Comparison of ENCODE assay signal across 12 mouse cellular contexts in the genomic region with DNA sequence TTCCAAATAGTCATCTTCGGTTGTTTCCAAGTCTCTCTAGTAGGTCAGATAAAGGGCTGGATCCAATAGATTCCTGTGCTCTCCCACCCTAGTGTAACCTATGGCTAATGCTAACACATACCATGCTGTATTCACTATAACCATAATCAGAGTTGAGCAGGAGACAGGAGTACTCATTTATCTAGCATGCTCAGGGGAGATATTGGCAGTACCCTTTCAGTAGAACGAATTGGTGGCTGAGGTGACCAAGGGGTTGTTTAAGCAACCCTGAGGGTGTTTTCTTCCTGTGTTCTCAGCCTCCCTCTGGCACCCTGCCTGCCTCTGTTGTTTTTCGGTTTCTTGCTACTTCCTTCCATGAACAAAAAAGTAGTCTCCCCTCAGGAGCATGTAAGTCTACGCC. TPM values are rescaled to one million over a fixed set of nuclear protein-coding genes. Genes with fewer than 3 reads are reported as not detected.
DNase-seq lines count a peak whose midpoint lies in the region; ATAC-seq and TF ChIP-seq lines count a peak whose summit lies in the region.
"Had no signal": no experiment of that assay in that cellular context is flagged by ENCODE, and none has a peak within 500 bp of the region (broad histone marks: within the 10 kb centered on the region; RNA-seq: fewer than 3 reads in every experiment).

No protein-coding gene starts in this region.

- peak overlapping the region; percentile 92 for H3K27ac ChIP-seq in MEL (ENCODE audit: control insufficient read depth, low read depth, low read length)
- H3K27ac ChIP-seq in liver, embryonic 12.5 days = peak overlapping the region; percentile 98
- peak overlapping the region; percentile 67; the same call in 1 of the 2 replicates for H3K27ac ChIP-seq in spleen, adult 2 months (ENCODE audit: insufficient read depth, low read length)
- no peak overlapping the region for H3K27ac ChIP-seq in midbrain, embryonic 16.5 days (ENCODE audit: low read length)
- H3K27ac ChIP-seq: embryonic facial prominence, embryonic 15.5 days had no signal

- H3K9me3 ChIP-seq in MEL (replicated peaks; ENCODE audit: insufficient read depth, low read length) = no peaks in the 10 kb centered on the region
- no peaks in the 10 kb centered on the region for H3K9me3 ChIP-seq in liver, embryonic 12.5 days (replicated peaks)
- no peaks in the 10 kb centered on the region for H3K9me3 ChIP-seq in midbrain, embryonic 16.5 days (replicated peaks; ENCODE audit: control insufficient read depth, low read length, poor library complexity, severe bottlenecking)
- H3K9me3 ChIP-seq: embryonic facial prominence, embryonic 15.5 days had no signal

- no peak for TF ChIP-seq CTCF in MEL (IDR thresholded peaks at IDR 0.05 in 2 of 3, conservative IDR thresholded peaks at IDR 0.05 in 1 of 3; ENCODE audit: control insufficient read depth in 1 of 3, insufficient read depth in 1 of 3, low read depth in 2 of 3, low read length in 3 of 3, poor library complexity in 1 of 3, severe bottlenecking in 1 of 3)
- no peak for TF ChIP-seq CTCF in spleen, adult 2 months (IDR thresholded peaks at IDR 0.05; ENCODE audit: extremely low read depth, insufficient read depth, insufficient read length, insufficient replicate concordance)

- H3K4me3 ChIP-seq in MEL (ENCODE audit: control insufficient read depth in 1 of 2, insufficient read depth in 1 of 2, low read depth in 2 of 2, low read length in 2 of 2) = peak overlapping the region in 1 of 2 experiments; percentile 86; a peak in 2 of 4 replicates
- peak overlapping the region; percentile 49 for H3K4me3 ChIP-seq in liver, embryonic 12.5 days
- H3K4me3 ChIP-seq in spleen, adult 2 months (ENCODE audit: extremely low read depth, insufficient read depth, insufficient read length) = peak overlapping the region; percentile 28
- no peak overlapping the region for H3K4me3 ChIP-seq in midbrain, embryonic 16.5 days (ENCODE audit: low read depth, low read length)
- H3K4me3 ChIP-seq: embryonic facial prominence, embryonic 15.5 days had no signal

- H3K9ac ChIP-seq in MEL (ENCODE audit: control insufficient read depth, low read depth, low read length, poor library complexity, severe bottlenecking) = peak overlapping the region; percentile 42
- peak overlapping the region; percentile 70 for H3K9ac ChIP-seq in liver, embryonic 12.5 days
- H3K9ac ChIP-seq in midbrain, embryonic 16.5 days (ENCODE audit: low read depth, low read length) = no peak overlapping the region
- H3K9ac ChIP-seq: embryonic facial prominence, embryonic 15.5 days had no signal

- peak; percentile 95 to 97 for TF ChIP-seq EP300 in MEL (IDR thresholded peaks at IDR 0.05; ENCODE audit: low read depth in 1 of 2, low read length in 2 of 2)

- peaks cover 56% of the 10 kb centered on the region for H3K79me2 ChIP-seq in MEL (ENCODE audit: control insufficient read depth, insufficient read depth, low read length, poor library complexity)

- TF ChIP-seq RAD21 in MEL (IDR thresholded peaks at IDR 0.05; ENCODE audit: low read depth, low read length) = no peak

- TF ChIP-seq POLR2A in MEL (IDR thresholded peaks at IDR 0.05; ENCODE audit: control insufficient read depth in 1 of 2, insufficient read depth in 1 of 2, low read depth in 1 of 2, low read length in 2 of 2, poor library complexity in 1 of 2) = peak in 1 of 2 experiments; percentile 31; a peak in 1 of 4 replicates
- peak; percentile 20; the same call in 1 of the 2 replicates for TF ChIP-seq POLR2A in spleen, adult 2 months (IDR thresholded peaks at IDR 0.05; ENCODE audit: low read depth, low read length)

- DNase-seq in CD4-positive helper T cell, adult 2 months (ENCODE audit: low read depth, low spot score) = peak; percentile 51
- peak; percentile 96 for DNase-seq in MEL (ENCODE audit: low read depth, low spot score)
- peak in 1 of 2 experiments; percentile 55 for DNase-seq in spleen, adult 2 months (ENCODE audit: low read depth in 1 of 2, low spot score in 2 of 2)
- DNase-seq in frontal cortex, adult 2 months (ENCODE audit: extremely low spot score in 1 of 2, low spot score in 1 of 2) = no peak
- no peak for DNase-seq in yolk sac, embryonic 10.5 days (ENCODE audit: low spot score)
- no peak for DNase-seq in frontal cortex, postnatal 14 days (ENCODE audit: low spot score in 2 of 2)
- DNase-seq: heart, adult 11 months; kidney, adult 2 months had no signal

- 18% methylated on average over 4 of the region's 4 CpGs for WGBS in liver, embryonic 12.5 days (ENCODE audit: insufficient replicate concordance)
- 13% methylated on average over 4 of the region's 4 CpGs for WGBS in spleen, adult 2 months
- 82% methylated on average over 4 of the region's 4 CpGs for WGBS in midbrain, embryonic 16.5 days

- peaks cover 15 to 23% of the 10 kb centered on the region in 2 experiments for H3K4me1 ChIP-seq in MEL (ENCODE audit: control insufficient read depth in 1 of 2, insufficient read depth in 2 of 2, low read length in 2 of 2)
- H3K4me1 ChIP-seq in liver, embryonic 12.5 days = peaks cover 64% of the 10 kb centered on the region
- H3K4me1 ChIP-seq in spleen, adult 2 months (ENCODE audit: control insufficient read depth, insufficient read depth, insufficient read length) = peaks cover 12% of the 10 kb centered on the region
- H3K4me1 ChIP-seq in midbrain, embryonic 16.5 days (ENCODE audit: control insufficient read depth, insufficient read depth, low read length) = peaks cover 6% of the 10 kb centered on the region; the same call in 1 of the 2 replicates

- H3K27me3 ChIP-seq in MEL (ENCODE audit: control insufficient read depth in 1 of 2, insufficient read depth in 2 of 2, low read length in 2 of 2) = no peaks in the 10 kb centered on the region
- H3K27me3 ChIP-seq in liver, embryonic 12.5 days (replicated peaks) = no peaks in the 10 kb centered on the region
- no peaks in the 10 kb centered on the region for H3K27me3 ChIP-seq in spleen, adult 2 months (ENCODE audit: control insufficient read depth, insufficient read depth, low read length)
- no peaks in the 10 kb centered on the region for H3K27me3 ChIP-seq in midbrain, embryonic 16.5 days (ENCODE audit: control insufficient read depth, insufficient read depth, low read depth, low read length)
- H3K27me3 ChIP-seq: embryonic facial prominence, embryonic 15.5 days had no signal

- peak; percentile 87 for ATAC-seq in liver, embryonic 12.5 days
- no peak for ATAC-seq in midbrain, embryonic 16.5 days
- ATAC-seq: Patski had no signal

- peak overlapping the region; percentile 79 for H3K4me2 ChIP-seq in liver, embryonic 12.5 days
- H3K4me2 ChIP-seq in midbrain, embryonic 16.5 days (ENCODE audit: low read length) = no peak overlapping the region
- H3K4me2 ChIP-seq: embryonic facial prominence, embryonic 15.5 days had no signal

- H3K36me3 ChIP-seq in MEL (ENCODE audit: control insufficient read depth in 1 of 2, insufficient read depth in 2 of 2, low read length in 2 of 2) = peaks cover 13 to 53% of the 10 kb centered on the region in 2 experiments
- H3K36me3 ChIP-seq in liver, embryonic 12.5 days = peaks cover 38% of the 10 kb centered on the region
- peaks cover 3% of the 10 kb centered on the region for H3K36me3 ChIP-seq in spleen, adult 2 months (ENCODE audit: control insufficient read depth, insufficient read depth, low read length)
- no peaks in the 10 kb centered on the region for H3K36me3 ChIP-seq in midbrain, embryonic 16.5 days (ENCODE audit: control insufficient read depth, insufficient read depth, low read length)
- H3K36me3 ChIP-seq: embryonic facial prominence, embryonic 15.5 days had no signal

TF ChIP-seq in MEL, 35 proteins besides CTCF, POLR2A, EP300 and RAD21 (continues in another document):
- TF ChIP-seq ZKSCAN1 (IDR thresholded peaks at IDR 0.05; ENCODE audit: low read depth, low read length) = no peak
- TF ChIP-seq USF1 (IDR thresholded peaks at IDR 0.05; ENCODE audit: low read depth, low read length) = no peak
- peak; percentile 50 for TF ChIP-seq ZMIZ1 (IDR thresholded peaks at IDR 0.05; ENCODE audit: low read depth, low read length)
- no peak for TF ChIP-seq UBTF (IDR thresholded peaks at IDR 0.05; ENCODE audit: borderline replicate concordance, insufficient read depth, low read depth, low read length)
- TF ChIP-seq ZNF384 (IDR thresholded peaks at IDR 0.05; ENCODE audit: low read depth, low read length) = no peak
- peak; percentile 97 for TF ChIP-seq GATA1 (IDR thresholded peaks at IDR 0.05; ENCODE audit: low read depth, low read length)
- TF ChIP-seq MEF2A (IDR thresholded peaks at IDR 0.05; ENCODE audit: extremely low read depth, insufficient replicate concordance, low read depth, low read length, poor library complexity, severe bottlenecking) = no peak
- TF ChIP-seq RCOR1 (IDR thresholded peaks at IDR 0.05; ENCODE audit: low read depth, low read length) = peak; percentile 64; the same call in 1 of the 2 replicates
- peak; percentile 95 for TF ChIP-seq TAL1 (IDR thresholded peaks at IDR 0.05; ENCODE audit: low read length)
- no peak; the same call in 1 of the 2 replicates for TF ChIP-seq KAT2A (conservative IDR thresholded peaks at IDR 0.05; ENCODE audit: low read depth, low read length)
- no peak for TF ChIP-seq CHD2 (IDR thresholded peaks at IDR 0.05; ENCODE audit: low read length)
- TF ChIP-seq BHLHE40 (IDR thresholded peaks at IDR 0.05; ENCODE audit: borderline replicate concordance, low read depth, low read length) = 0 out of 2 replicates have a peak, but pooled peaks have one; percentile 8
- TF ChIP-seq ETS1 (IDR thresholded peaks at IDR 0.05; ENCODE audit: low read depth, low read length) = peak; percentile 89
- peak; percentile 3; the same call in 1 of the 2 replicates for TF ChIP-seq MAFK (IDR thresholded peaks at IDR 0.05; ENCODE audit: borderline replicate concordance, low read depth, low read length)
- peak; percentile 84; the same call in 1 of the 2 replicates for TF ChIP-seq MYC (IDR thresholded peaks at IDR 0.05; ENCODE audit: low read depth, low read length)
- TF ChIP-seq ELF1 (IDR thresholded peaks at IDR 0.05; ENCODE audit: low read depth, low read length) = peak; percentile 44; the same call in 1 of the 2 replicates
- TF ChIP-seq MAZ (IDR thresholded peaks at IDR 0.05; ENCODE audit: low read depth, low read length) = 0 out of 2 replicates have a peak, but pooled peaks have one; percentile 54
- TF ChIP-seq USF2 (IDR thresholded peaks at IDR 0.05; ENCODE audit: borderline replicate concordance in 1 of 2, insufficient read depth in 1 of 2, low read depth in 1 of 2, low read length in 2 of 2) = no peak
- TF ChIP-seq TCF12 (IDR thresholded peaks at IDR 0.05; ENCODE audit: low read depth, low read length) = peak; percentile 95

RNA-seq across cellular contexts. Expression of gene Itga4, which starts 4.1 kb away (rescaled TPM):
- total RNA-seq in MEL (2012; rRNA removed) = 22.7 and 35.5 TPM in 2 replicates
- polyA plus RNA-seq in MEL (2012; ENCODE audit: insufficient read depth in 1 of 2, insufficient read length in 2 of 2, low read depth in 1 of 2, low replicate concordance in 2 of 2, missing spikeins in 1 of 2) = 10 to 100 TPM; 48.9 to 97.5 TPM
- polyA plus RNA-seq in liver, embryonic 12.5 days (2016; fragmentation: Nextera tagmentation; extraction: Ambion mirVana) = 36.9 and 39.3 TPM in 2 replicates
- 23.5 and 24.3 TPM in 2 replicates for polyA plus RNA-seq in spleen, adult 2 months (2012; rRNA removed)
- polyA plus RNA-seq in frontal cortex, adult 2 months (2012; rRNA removed) = 3.0 and 4.5 TPM in 2 replicates
- polyA plus RNA-seq in midbrain, embryonic 16.5 days (2015; fragmentation: Nextera tagmentation; extraction: Ambion mirVana) = 2.2 and 3.4 TPM in 2 replicates

Comparison
In these comparisons a context has a peak if more than half of its experiments do, and no peak if none do; other contexts are left out.
1. DNase-seq: peak in CD4-positive helper T cell, adult 2 months (single experiment) and MEL (single experiment); none in frontal cortex, adult 2 months (0 of 2), yolk sac, embryonic 10.5 days (single experiment) and frontal cortex, postnatal 14 days (0 of 2).